Mouse (Mus musculus) left cerebral cortex, postnatal 4 days (tissue): Measurements from ENCODE around the gene Afap1. TPM values are rescaled to one million over a fixed set of nuclear protein-coding genes. Genes with fewer than 3 reads are reported as not detected.

ENCODE experiments used
- DNase-seq: peaks from one replicate; pipeline ENCODE4 v3.0.0-alpha.2; 2022
- intact Hi-C: fragments of 180-260 bp; cut with DNase I; formaldehyde crosslinking; loops from one replicate; pipeline ENCODE4 v1.15.1; 2025
- total RNA-seq, 2 experiments: library from RNA; stranded (reverse); gene quantifications; 2 replicates each; pipeline ENCODE4 v1.2.3; 2021

Afap1 gene
- total RNA-seq, 2 experiments from 2014 or later: 221 to 230 TPM

- no peak for DNase-seq
- intact Hi-C loops: loop anchor here (5.0 to 10.0 kb wide), 2 partner anchors 83 to 775 kb away; partner anchors contain the start of gene Bloc1s4
These were observed 76.7 kb downstream of the Afap1 start for GRCm38 (mm10) chr5:35969857-35970256.

DNA sequence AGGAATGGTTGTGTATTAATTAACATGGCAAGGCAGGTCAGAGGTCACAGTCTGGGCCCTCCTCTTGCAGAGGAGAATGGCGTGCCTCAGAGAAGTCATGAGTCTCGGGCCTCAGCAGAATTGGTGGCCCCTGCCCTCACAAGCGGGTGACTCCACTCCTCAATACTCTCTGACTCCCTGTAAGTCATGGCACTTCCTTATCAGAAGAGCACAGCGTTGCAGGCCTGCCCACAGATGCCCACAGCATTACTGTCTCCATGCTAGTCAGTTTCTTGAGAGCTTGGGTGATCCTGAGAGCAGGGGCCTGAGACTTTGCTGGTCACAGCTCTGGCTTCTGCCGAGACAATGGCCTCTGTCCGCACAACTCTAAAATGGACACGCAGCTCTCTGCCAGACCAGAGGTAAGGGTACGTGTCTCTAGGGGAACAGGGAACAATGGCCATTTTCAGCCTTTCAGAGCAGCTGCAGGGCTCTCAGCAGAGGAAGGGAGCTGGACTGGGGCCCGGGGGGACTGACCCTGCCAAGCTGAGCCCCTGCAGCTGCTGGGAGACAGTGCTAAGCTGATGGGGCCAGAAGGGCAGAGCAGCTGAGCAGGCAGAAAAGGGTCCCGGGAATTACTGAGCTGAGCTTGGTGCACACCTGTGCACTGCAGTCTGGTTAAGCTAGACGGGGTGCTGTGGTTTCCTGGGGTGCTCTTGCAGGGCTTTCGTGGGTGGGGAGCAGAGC, 77.4 kb downstream of the Afap1 start:
- intact Hi-C loops: loop anchor here (5.0 to 10.0 kb wide), 2 partner anchors 83 to 774 kb away; partner anchors contain the start of gene Bloc1s4
- DNase-seq: peak; percentile 87

GRCm38 (mm10) chr5:35971841-35972578, 78.9 kb downstream of the Afap1 start:
- DNase-seq: peak; percentile 83
- intact Hi-C loops: loop anchor here (5.0 to 10.0 kb wide), 2 partner anchors 85 to 773 kb away; partner anchors contain the start of gene Bloc1s4

DNA sequence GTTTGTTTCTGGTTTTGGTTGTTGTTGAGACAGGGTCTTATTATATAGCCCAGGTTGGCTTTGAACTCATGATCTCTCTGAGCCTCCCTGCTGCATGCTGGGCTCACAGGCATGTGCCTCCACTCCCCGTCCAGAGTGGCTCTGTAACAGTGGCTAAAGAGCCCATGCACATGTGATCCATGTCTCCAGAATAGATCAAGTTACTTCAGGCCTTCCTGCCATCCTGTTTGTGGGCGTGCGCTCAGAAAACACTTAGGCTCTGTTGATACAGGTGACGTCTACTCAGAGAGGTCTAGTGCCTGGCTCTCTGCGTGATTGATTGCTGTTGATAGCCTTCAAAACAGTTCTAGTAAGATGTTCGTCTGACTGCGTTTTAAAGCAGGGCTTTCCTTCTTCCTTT, 79.6 kb downstream of the Afap1 start:
- intact Hi-C loops: loop anchor here (5.0 to 10.0 kb wide), 2 partner anchors 85 to 772 kb away; partner anchors contain the start of gene Bloc1s4
- DNase-seq: no peak

GRCm38 (mm10) chr5:35973800-35974199, 80.7 kb downstream of the Afap1 start:
- no peak for DNase-seq
- intact Hi-C loops: loop anchor here (2.0 to 10.0 kb wide), 3 partner anchors 86 to 771 kb away; partner anchors contain the start of gene Bloc1s4

DNA sequence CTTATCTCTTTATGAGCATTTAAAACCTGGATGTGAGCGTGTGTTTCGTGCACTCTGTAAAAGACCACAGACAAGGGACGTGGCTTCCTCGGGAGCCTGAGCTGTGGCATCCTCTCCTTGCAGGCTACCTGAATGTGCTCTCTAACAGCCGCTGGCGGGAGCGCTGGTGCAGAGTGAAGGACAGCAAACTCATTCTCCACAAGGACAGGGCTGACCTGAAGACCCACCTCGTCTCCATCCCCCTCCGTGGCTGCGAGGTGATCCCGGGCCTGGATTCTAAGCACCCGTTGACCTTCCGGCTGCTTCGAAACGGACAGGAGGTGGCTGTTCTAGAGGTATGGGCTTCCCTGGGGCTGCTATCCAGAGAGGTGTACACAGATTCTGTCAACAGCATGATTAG, 81.1 kb downstream of the Afap1 start:
- intact Hi-C loops: loop anchor here (2.0 to 10.0 kb wide), 3 partner anchors 87 to 771 kb away; partner anchors contain the start of gene Bloc1s4
- no peak for DNase-seq

DNA sequence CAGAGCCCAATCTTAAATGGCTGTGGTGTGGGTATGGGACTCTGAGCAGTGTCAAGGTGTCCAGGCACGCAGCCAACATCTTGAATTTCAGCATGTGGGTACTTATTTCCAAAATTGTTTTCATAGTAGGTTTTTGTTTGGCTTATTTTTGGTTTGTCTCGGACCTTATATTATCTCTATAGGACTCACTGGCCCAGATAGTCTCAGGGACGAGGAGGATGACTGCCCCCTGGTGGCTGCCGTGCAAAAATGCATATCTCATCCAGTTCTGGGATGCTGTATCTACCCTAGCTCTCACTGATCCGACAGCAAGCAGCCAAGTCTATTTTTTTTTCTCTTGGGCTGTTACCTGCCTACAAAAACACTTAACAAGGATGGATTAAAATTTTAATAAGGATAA, 82.6 kb downstream of the Afap1 start:
- intact Hi-C loops: loop anchor here (2.0 to 10.0 kb wide), 2 partner anchors 105 to 769 kb away; partner anchors contain the start of gene Bloc1s4
- DNase-seq: peak; percentile 76

- no peak for DNase-seq
- intact Hi-C loops: no loop called here
These were observed 87.4 kb downstream of the Afap1 start for GRCm38 (mm10) chr5:35980542-35980941.

GRCm38 (mm10) chr5:35981341-35981740, 88.2 kb downstream of the Afap1 start:
- DNase-seq: no peak
- intact Hi-C loops: no loop called here

- DNase-seq: peak; percentile 83
- intact Hi-C loops: loop anchor here (2.0 kb wide), 1 partner anchor 417 kb away; the partner anchor contains the start of gene Sorcs2
These were observed 88.9 kb downstream of the Afap1 start for GRCm38 (mm10) chr5:35981976-35982375.

- intact Hi-C loops: no loop called here
- DNase-seq: no peak
These were observed 92.5 kb downstream of the Afap1 start for GRCm38 (mm10) chr5:35985611-35986010.

- intact Hi-C loops: no loop called here
- DNase-seq: no peak
These were observed 95.0 kb downstream of the Afap1 start for GRCm38 (mm10) chr5:35988085-35988484.

DNA sequence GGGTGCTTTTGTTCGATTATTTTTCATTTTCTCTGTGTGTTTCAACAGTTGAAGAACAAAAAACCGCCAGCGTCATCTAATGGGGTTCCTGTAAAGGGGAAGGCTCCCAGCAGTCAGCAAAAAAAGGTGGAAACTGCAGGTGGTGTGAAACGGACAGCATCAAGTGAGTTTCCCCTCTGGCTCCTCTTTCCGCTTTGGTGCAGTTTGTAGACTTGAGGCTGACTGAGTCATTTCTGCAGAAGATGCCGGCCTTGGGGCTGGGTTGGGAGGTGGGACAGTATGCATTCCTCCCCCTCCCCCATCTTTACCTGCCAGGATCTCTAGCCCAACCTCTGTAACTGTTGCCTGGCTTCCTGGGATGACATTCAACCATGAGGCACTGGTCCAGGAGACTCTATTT, 96.4 kb downstream of the Afap1 start:
- intact Hi-C loops: no loop called here
- DNase-seq: no peak

- intact Hi-C loops: no loop called here
- DNase-seq: peak; percentile 44
These were observed 97.0 kb downstream of the Afap1 start for GRCm38 (mm10) chr5:35989986-35990735.

GRCm38 (mm10) chr5:36003797-36004196, 110.7 kb downstream of the Afap1 start:
- no peak for DNase-seq
- intact Hi-C loops: no loop called here

GRCm38 (mm10) chr5:36006106-36006505, 113.0 kb downstream of the Afap1 start:
- DNase-seq: no peak
- intact Hi-C loops: no loop called here

- intact Hi-C loops: no loop called here
- no peak for DNase-seq
These were observed 113.5 kb downstream of the Afap1 start for GRCm38 (mm10) chr5:36006586-36006985.

DNA sequence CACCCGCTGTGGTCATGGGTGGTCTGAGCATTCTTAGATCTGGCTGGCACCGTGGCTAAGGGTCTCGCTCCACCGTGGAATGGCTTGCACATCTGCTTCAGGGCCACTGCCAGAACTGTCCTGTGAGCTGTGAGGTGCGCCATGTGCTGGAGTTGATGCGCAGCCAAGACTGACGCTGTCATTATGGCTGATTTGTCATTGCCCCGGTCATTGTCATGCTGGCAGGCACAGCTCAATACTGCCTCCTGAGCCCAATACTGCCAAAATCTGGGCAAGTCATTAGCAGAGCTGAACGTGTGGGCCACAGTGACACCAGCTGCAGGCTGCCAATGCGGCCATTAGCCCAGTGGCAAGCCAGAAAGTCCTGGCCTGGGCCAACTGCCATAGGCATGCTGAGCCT, 114.5 kb downstream of the Afap1 start:
- peak; percentile 93 for DNase-seq
- intact Hi-C loops: no loop called here

DNA sequence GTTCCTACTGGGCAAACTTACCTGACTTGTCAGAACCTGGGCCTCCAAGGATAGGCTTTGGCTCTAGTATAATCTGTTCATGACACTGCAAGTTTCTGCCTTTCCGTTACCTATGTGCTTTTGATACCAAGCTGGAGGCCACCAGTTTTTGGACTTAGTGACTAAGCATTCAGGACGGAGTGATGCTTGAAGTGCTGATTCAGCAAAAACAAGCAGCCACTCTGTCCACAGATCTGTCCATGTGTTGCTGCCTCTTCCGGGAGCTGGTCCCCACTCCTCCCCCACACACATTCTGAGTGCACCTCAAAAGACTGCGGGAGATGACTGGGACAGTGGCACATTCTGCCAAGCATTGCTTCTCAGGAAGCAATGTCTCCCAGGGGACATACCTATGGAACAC, 116.3 kb downstream of the Afap1 start:
- no peak for DNase-seq
- intact Hi-C loops: no loop called here

DNA sequence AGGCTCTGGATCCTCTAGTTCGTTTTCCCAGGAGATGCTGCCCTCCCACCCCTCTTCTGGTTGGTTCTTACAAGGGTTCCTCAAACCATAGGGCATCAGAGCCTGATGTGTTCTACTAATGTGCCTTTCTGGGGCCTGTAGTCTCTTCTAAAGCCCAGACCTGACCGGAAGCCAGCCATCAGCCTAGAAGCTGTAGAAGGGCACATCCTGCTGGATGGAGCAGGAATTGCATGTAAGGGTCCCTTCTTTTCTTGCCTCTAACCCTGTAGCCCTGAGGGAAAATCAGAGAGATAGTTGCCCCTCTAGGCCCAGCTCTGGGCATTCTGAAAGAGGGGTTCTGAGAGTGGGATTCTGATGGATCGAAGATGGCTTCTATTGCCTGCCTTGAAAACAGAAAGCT, 125.2 kb downstream of the Afap1 start:
- intact Hi-C loops: no loop called here
- no peak for DNase-seq

DNA sequence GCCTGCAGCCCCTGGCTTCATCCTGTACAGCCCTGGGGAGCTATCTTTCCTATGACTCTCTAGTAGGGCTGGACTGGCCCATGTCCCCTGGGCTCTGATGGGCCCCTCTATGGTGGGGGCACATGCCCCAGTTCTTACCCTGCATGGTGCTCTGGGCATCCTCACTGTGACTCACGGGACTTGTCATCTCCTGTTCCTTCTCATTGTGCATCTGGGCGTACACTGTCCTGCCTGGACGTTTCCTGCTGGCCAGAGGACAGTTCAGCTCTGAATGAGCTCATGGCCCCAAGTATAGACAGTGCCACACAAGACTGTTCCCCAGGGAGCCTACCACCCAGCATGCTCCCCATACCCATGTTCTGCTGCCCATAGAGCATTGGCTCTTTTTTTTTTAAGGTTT, 128.0 kb downstream of the Afap1 start:
- intact Hi-C loops: no loop called here
- no peak for DNase-seq
